Mouse (Mus musculus) bone marrow macrophage, adult 2 months (primary cell): ENCODE data around the gene Agpat1.

ENCODE experiments used
- CTCF ChIP-seq: IDR thresholded peaks from 2 replicates; pipeline ENCODE4 v1.5.1; 2012; ENCODE audit warnings: low read depth, mild to moderate bottlenecking, low read length, moderate library complexity
- POLR2A ChIP-seq: IDR thresholded peaks from 2 replicates; pipeline ENCODE4 v1.6.1; 2012; ENCODE audit warnings: mild to moderate bottlenecking, low read depth, low read length, borderline replicate concordance

- no peak for TF ChIP-seq CTCF
- TF ChIP-seq POLR2A: no peak
Observed at GRCm38 (mm10) chr17:34655581-34655991, 51.5 kb downstream of the Agpat1 start.
